Mouse (Mus musculus) monocyte, adult 5-6 weeks (primary cell): ENCODE measurements around the gene Cops4. TPM values are rescaled to one million over a fixed set of nuclear protein-coding genes. Genes with fewer than 3 reads are reported as not detected.

Experiments
- total RNA-seq: library from RNA; stranded (forward); fragments of 200-1000, 200-491, 200-594 nt; gene quantifications from 3 replicates; pipeline ENCODE4 v1.2.3, GENCODE M21; 2017

The Cops4 gene
- total RNA-seq, 1 experiment from 2014 or later, result 74.8 TPM

Other genes with a start within 250 kb of the Cops4 start
- gene Sec31a, start 102.1 kb upstream of the Cops4 start, total RNA-seq, result 63.0 to 72.7 TPM (median 72.6 TPM) in 3 replicates
- 29.8 to 43.7 TPM (median 33.5 TPM) in 3 replicates for gene Lin54, start 17.7 kb upstream of the Cops4 start, total RNA-seq
- gene Plac8, start 53.9 kb downstream of the Cops4 start, total RNA-seq, result 887 to 1,580 TPM (median 1,277 TPM) in 3 replicates
- gene Coq2, start 156.8 kb downstream of the Cops4 start, total RNA-seq, result 35.1 to 44.1 TPM (median 40.2 TPM) in 3 replicates
- gene Hpse, start 201.4 kb downstream of the Cops4 start, total RNA-seq, result 31.8 to 34.5 TPM (median 33.4 TPM) in 3 replicates